Mouse (Mus musculus): ENCODE data around the gene Fam19a2. TPM values are rescaled to one million over a fixed set of nuclear protein-coding genes. Genes with fewer than 3 reads are reported as not detected.
A peak's percentile ranks its signal among the peaks of the same experiment; 100 is the strongest.

Fam19a2 gene
- total and polyA plus RNA-seq, 2 experiments from 2014 or later = 70.8 to 146 TPM

GRCm38 (mm10) chr10:123398136-123398535 lies 134.3 kb downstream of the Fam19a2 start:
- peak overlapping the region; percentile 20; the same call in 1 of the 2 replicates for H3K4me2 ChIP-seq (ENCODE audit: low read depth, low read length, poor library complexity, severe bottlenecking)
- ATAC-seq (ENCODE audit: low FRiP score) = no peak
- H3K27ac ChIP-seq (ENCODE audit: low read depth, low read length) = no peak overlapping the region
- no peaks in the 10 kb centered on the region for H3K27me3 ChIP-seq (ENCODE audit: insufficient read depth, low read length)
- no peaks in the 10 kb centered on the region for H3K4me1 ChIP-seq (ENCODE audit: insufficient read depth, low read length)
- no peaks in the 10 kb centered on the region for H3K36me3 ChIP-seq (ENCODE audit: insufficient read depth, low read length)
- no peaks in the 10 kb centered on the region for H3K9me3 ChIP-seq (ENCODE audit: low read length)
- WGBS = 20% methylated on average over 6 of the region's 6 CpGs
- no peak overlapping the region for H3K9ac ChIP-seq (replicated peaks; ENCODE audit: low read length, poor library complexity, severe bottlenecking)
- H3K4me3 ChIP-seq (ENCODE audit: low read depth, low read length) = no peak overlapping the region
- no peak for DNase-seq (ENCODE audit: low spot score)
- TF ChIP-seq CTCF (IDR thresholded peaks at IDR 0.05) = no peak

GRCm38 (mm10) chr10:123401188-123401587 lies 137.4 kb downstream of the Fam19a2 start:
- Histone ChIP-seq H3K36me3 (ENCODE audit: insufficient read depth, low read length) (no peaks in the 10 kb centered on the region), H3K9me3 (ENCODE audit: low read length) (no peaks in the 10 kb centered on the region), H3K27ac (ENCODE audit: low read depth, low read length) (no peak overlapping the region), H3K4me2 (ENCODE audit: low read depth, low read length, poor library complexity, severe bottlenecking) (no peak overlapping the region), H3K4me1 (ENCODE audit: insufficient read depth, low read length) (no peaks in the 10 kb centered on the region), H3K27me3 (ENCODE audit: insufficient read depth, low read length) (no peaks in the 10 kb centered on the region), H3K9ac (replicated peaks; ENCODE audit: low read length, poor library complexity, severe bottlenecking) (no peak overlapping the region), H3K4me3 (ENCODE audit: low read depth, low read length) (no peak overlapping the region)
- no peak for TF ChIP-seq CTCF (IDR thresholded peaks at IDR 0.05)
- WGBS = 92% methylated on average over 3 of the region's 3 CpGs
- DNase-seq (ENCODE audit: low spot score) (no peak), ATAC-seq (ENCODE audit: low FRiP score) (no peak)

- H3K36me3 ChIP-seq (ENCODE audit: insufficient read depth, low read length) = no peaks in the 10 kb centered on the region
- no peak for ATAC-seq (ENCODE audit: low FRiP score)
- TF ChIP-seq CTCF (IDR thresholded peaks at IDR 0.05) = no peak
- DNase-seq (ENCODE audit: low spot score) = peak; percentile 24
- H3K27ac ChIP-seq (ENCODE audit: low read depth, low read length) = no peak overlapping the region
- H3K9me3 ChIP-seq (ENCODE audit: low read length) = no peaks in the 10 kb centered on the region
- H3K4me1 ChIP-seq (ENCODE audit: insufficient read depth, low read length) = no peaks in the 10 kb centered on the region
- H3K27me3 ChIP-seq (ENCODE audit: insufficient read depth, low read length) = no peaks in the 10 kb centered on the region
- H3K9ac ChIP-seq (replicated peaks; ENCODE audit: low read length, poor library complexity, severe bottlenecking) = no peak overlapping the region
- no peak overlapping the region for H3K4me3 ChIP-seq (ENCODE audit: low read depth, low read length)
- 41% methylated on average over 3 of the region's 3 CpGs for WGBS
- H3K4me2 ChIP-seq (ENCODE audit: low read depth, low read length, poor library complexity, severe bottlenecking) = no peak overlapping the region
These were observed 138.7 kb downstream of the Fam19a2 start for GRCm38 (mm10) chr10:123402460-123402859.

GRCm38 (mm10) chr10:123414953-123415352 lies 151.2 kb downstream of the Fam19a2 start:
- no peaks in the 10 kb centered on the region for H3K27me3 ChIP-seq (ENCODE audit: insufficient read depth, low read length)
- no peak overlapping the region for H3K4me3 ChIP-seq (ENCODE audit: low read depth, low read length)
- H3K4me2 ChIP-seq (ENCODE audit: low read depth, low read length, poor library complexity, severe bottlenecking) = no peak overlapping the region
- DNase-seq (ENCODE audit: low spot score) (no peak), ATAC-seq (ENCODE audit: low FRiP score) (no peak)
- H3K36me3 ChIP-seq (ENCODE audit: insufficient read depth, low read length) = no peaks in the 10 kb centered on the region
- H3K9me3 ChIP-seq (ENCODE audit: low read length) = no peaks in the 10 kb centered on the region
- no peak for TF ChIP-seq CTCF (IDR thresholded peaks at IDR 0.05)
- H3K4me1 ChIP-seq (ENCODE audit: insufficient read depth, low read length) = peaks cover 9% of the 10 kb centered on the region; the same call in 1 of the 2 replicates
- no peak overlapping the region for H3K27ac ChIP-seq (ENCODE audit: low read depth, low read length)
- no peak overlapping the region for H3K9ac ChIP-seq (replicated peaks; ENCODE audit: low read length, poor library complexity, severe bottlenecking)
- WGBS = 97% methylated on average over 1 of the region's 1 CpGs

GRCm38 (mm10) chr10:123416024-123416423 lies 152.2 kb downstream of the Fam19a2 start:
- Histone ChIP-seq H3K36me3 (ENCODE audit: insufficient read depth, low read length) (no peaks in the 10 kb centered on the region), H3K9me3 (ENCODE audit: low read length) (no peaks in the 10 kb centered on the region), H3K4me3 (ENCODE audit: low read depth, low read length) (no peak overlapping the region), H3K27ac (ENCODE audit: low read depth, low read length) (0 out of 2 replicates have a peak overlapping the region, but pooled peaks have one; percentile 38), H3K9ac (replicated peaks; ENCODE audit: low read length, poor library complexity, severe bottlenecking) (no peak overlapping the region), H3K27me3 (ENCODE audit: insufficient read depth, low read length) (no peaks in the 10 kb centered on the region), H3K4me1 (ENCODE audit: insufficient read depth, low read length) (peaks cover 9% of the 10 kb centered on the region; the same call in 1 of the 2 replicates), H3K4me2 (ENCODE audit: low read depth, low read length, poor library complexity, severe bottlenecking) (no peak overlapping the region)
- no peak for TF ChIP-seq CTCF (IDR thresholded peaks at IDR 0.05)
- 35% methylated on average over 4 of the region's 4 CpGs for WGBS
- DNase-seq (ENCODE audit: low spot score) (peak; percentile 68), ATAC-seq (ENCODE audit: low FRiP score) (no peak)

GRCm38 (mm10) chr10:123418616-123419173 lies 154.9 kb downstream of the Fam19a2 start:
- DNase-seq (ENCODE audit: low spot score) = no peak
- H3K27me3 ChIP-seq (ENCODE audit: insufficient read depth, low read length) = no peaks in the 10 kb centered on the region
- H3K9me3 ChIP-seq (ENCODE audit: low read length) = no peaks in the 10 kb centered on the region
- peaks cover 9% of the 10 kb centered on the region; the same call in 1 of the 2 replicates for H3K4me1 ChIP-seq (ENCODE audit: insufficient read depth, low read length)
- no peak overlapping the region for H3K4me2 ChIP-seq (ENCODE audit: low read depth, low read length, poor library complexity, severe bottlenecking)
- no peak for TF ChIP-seq CTCF (IDR thresholded peaks at IDR 0.05)
- no peaks in the 10 kb centered on the region for H3K36me3 ChIP-seq (ENCODE audit: insufficient read depth, low read length)
- 74% methylated on average over 7 of the region's 7 CpGs for WGBS
- no peak overlapping the region for H3K9ac ChIP-seq (replicated peaks; ENCODE audit: low read length, poor library complexity, severe bottlenecking)
- H3K27ac ChIP-seq (ENCODE audit: low read depth, low read length) = no peak overlapping the region
- ATAC-seq (ENCODE audit: low FRiP score) = no peak
- H3K4me3 ChIP-seq (ENCODE audit: low read depth, low read length) = no peak overlapping the region

Measured in midbrain, postnatal 0 days (tissue).